Mouse (Mus musculus) splenic B cell, adult 2 months (primary cell): ENCODE data around the gene Flt3.

Experiments used
- DNase-seq: peaks from one replicate; pipeline ENCODE4 v3.0.0-alpha.2; 2011; ENCODE audit warnings: low read depth, low spot score
- H3K27me3 ChIP-seq: 2 replicates; pipeline ENCODE4 v1.6.1; 2012; ENCODE audit warnings: mild to moderate bottlenecking, low read length, moderate library complexity, mixed read lengths; ENCODE audit not compliant: control insufficient read depth, poor library complexity, insufficient read depth, severe bottlenecking
- H3K36me3 ChIP-seq: 2 replicates; pipeline ENCODE4 v1.6.1; 2012; ENCODE audit warnings: mild to moderate bottlenecking, low read length, moderate library complexity, mixed read lengths; ENCODE audit not compliant: control insufficient read depth, poor library complexity, insufficient read depth, severe bottlenecking

Gene Flt3

GRCm38 (mm10) chr5:147351931-147352330 is 48.4 kb downstream of the Flt3 start:
- H3K27me3 ChIP-seq: no peaks in the 10 kb centered on the region
- no peaks in the 10 kb centered on the region for H3K36me3 ChIP-seq
- DNase-seq: peak; percentile 88

DNA sequence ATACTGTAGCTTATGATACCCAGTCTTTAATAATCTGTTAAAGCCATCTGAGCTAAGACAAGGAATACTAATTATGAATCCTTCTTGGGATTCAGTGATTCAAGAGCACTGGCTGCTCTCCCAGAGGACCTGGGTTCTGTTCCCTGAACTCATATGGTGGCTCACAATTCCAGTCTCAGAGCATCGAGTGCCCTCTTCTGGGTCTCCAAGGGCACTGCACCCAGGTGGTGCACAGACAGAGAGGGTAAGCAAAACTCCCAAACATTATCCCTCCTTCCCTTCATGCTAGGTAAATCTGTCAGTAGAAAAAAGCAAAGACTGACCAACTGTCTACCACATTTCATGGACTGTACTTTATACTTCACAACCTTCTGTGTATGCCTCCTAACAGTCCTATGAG is 54.3 kb downstream of the Flt3 start:
- no peaks in the 10 kb centered on the region for H3K36me3 ChIP-seq
- DNase-seq: peak; percentile 29
- no peaks in the 10 kb centered on the region for H3K27me3 ChIP-seq

DNA sequence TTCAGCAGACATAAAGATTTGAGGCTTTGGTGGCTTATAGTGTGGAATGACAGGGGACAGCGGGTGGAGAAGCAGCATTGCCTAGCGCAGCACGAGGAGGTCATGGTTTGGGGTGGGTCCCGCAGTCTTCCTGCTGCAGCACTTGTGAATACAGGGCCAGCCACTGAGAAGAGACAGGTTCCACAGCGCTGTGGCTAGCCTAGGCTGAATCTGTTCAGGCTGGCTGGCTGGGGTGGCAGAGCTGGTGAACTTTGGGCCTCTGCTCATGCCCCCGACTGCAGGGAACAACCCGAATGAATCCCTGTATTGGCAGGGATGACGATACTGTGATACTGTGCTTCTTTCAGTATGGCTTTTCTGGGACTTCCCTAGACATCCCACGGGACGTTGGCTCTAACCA is 56.4 kb downstream of the Flt3 start:
- H3K27me3 ChIP-seq: no peaks in the 10 kb centered on the region
- H3K36me3 ChIP-seq: no peaks in the 10 kb centered on the region
- no peak for DNase-seq

DNA sequence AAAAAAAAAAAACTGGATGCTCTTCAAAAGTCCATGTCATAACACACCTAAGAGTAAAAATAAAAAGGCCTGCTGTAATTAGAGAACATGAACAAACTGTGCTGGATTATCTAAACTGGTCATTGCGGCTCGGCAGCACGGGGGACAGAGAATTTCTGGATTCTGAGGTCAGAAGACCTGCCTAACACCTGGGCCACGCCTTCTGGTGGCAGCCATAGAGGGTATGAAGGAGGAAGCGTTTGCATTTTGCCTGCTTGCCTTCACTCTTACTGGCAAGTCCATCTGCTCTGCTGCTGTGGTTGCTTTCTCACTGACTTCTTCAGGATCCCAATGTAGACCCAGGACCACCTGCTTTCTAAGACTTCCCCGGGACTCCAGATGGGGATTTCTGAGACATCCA is 57.4 kb downstream of the Flt3 start:
- Histone ChIP-seq H3K36me3 (no peaks in the 10 kb centered on the region), H3K27me3 (no peaks in the 10 kb centered on the region)
- DNase-seq: no peak

GRCm38 (mm10) chr5:147340741-147341414 is 59.4 kb downstream of the Flt3 start:
- DNase-seq: peak; percentile 95
- no peaks in the 10 kb centered on the region for H3K36me3 ChIP-seq
- H3K27me3 ChIP-seq: no peaks in the 10 kb centered on the region

GRCm38 (mm10) chr5:147339560-147339959 is 60.7 kb downstream of the Flt3 start:
- peak; percentile 82 for DNase-seq
- Histone ChIP-seq H3K36me3 (no peaks in the 10 kb centered on the region), H3K27me3 (no peaks in the 10 kb centered on the region)

DNA sequence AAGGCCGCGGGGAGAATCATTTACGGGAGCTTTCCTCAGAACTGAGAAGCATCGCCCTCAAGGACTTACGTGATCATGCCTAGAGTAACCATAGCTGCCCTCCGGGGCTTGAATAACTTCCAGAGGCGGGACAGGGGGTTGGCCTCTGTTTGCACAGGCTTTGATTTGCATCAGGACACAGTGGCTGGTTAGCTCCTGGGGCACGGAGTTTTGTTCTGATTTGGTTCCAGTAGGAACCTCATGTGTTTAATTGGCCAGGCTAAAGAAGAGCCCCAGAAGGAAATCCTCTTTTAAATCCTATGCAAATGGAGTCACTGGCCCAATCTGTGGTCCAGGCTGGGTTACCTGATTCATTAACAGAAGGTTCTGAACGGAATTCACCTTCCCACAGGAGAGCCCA is 61.3 kb downstream of the Flt3 start:
- DNase-seq: peak; percentile 91
- Histone ChIP-seq H3K36me3 (no peaks in the 10 kb centered on the region), H3K27me3 (no peaks in the 10 kb centered on the region)

GRCm38 (mm10) chr5:147332711-147333110 is 67.6 kb downstream of the Flt3 start:
- Histone ChIP-seq H3K27me3 (no peaks in the 10 kb centered on the region), H3K36me3 (no peaks in the 10 kb centered on the region)
- DNase-seq: peak; percentile 42

- no peaks in the 10 kb centered on the region for H3K36me3 ChIP-seq
- no peaks in the 10 kb centered on the region for H3K27me3 ChIP-seq
- peak; percentile 91 for DNase-seq
These were observed 68.7 kb downstream of the Flt3 start for GRCm38 (mm10) chr5:147331547-147331946.

DNA sequence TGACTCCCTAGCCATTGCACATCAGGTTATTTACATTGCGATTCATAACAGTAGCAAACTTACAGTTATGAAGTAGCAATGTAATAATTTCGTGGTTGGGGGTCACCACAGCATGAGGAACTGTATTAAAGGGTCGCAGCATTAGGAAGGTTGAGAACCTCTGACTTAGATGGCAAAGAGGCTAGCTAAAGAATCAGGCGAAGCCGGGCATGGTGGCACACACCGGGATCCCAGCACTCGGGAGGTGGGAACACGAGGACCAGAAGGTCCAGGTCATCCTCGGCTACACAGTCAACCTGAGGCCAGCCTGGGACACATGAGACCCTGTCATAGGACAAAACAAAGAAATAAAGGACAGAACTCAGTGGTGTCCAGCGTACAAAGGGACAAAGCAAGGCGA is 70.3 kb downstream of the Flt3 start:
- DNase-seq: no peak
- Histone ChIP-seq H3K36me3 (no peaks in the 10 kb centered on the region), H3K27me3 (no peaks in the 10 kb centered on the region)

DNA sequence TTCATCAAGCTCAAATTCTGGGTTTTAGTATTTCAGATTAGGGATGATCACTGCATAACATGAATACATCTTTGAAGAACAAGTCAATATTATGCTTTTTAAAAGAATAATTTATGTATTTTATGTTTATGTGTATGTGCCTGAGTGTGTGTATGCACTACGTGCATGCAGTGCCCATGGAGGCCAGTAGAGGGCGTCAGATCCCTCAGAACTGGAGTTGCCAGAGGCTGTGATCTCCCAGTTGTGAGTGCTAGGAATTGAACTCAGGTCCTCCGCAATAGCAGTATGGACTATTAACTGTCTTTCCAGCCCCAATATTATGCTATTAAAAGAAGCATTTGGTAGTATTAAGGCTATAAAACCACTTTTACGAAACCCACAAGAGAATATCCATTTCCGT is 72.7 kb downstream of the Flt3 start:
- no peaks in the 10 kb centered on the region for H3K36me3 ChIP-seq
- no peak for DNase-seq
- no peaks in the 10 kb centered on the region for H3K27me3 ChIP-seq

- DNase-seq: no peak
- Histone ChIP-seq H3K36me3 (no peaks in the 10 kb centered on the region), H3K27me3 (no peaks in the 10 kb centered on the region)
These were observed 74.4 kb downstream of the Flt3 start for GRCm38 (mm10) chr5:147325931-147326330.

DNA sequence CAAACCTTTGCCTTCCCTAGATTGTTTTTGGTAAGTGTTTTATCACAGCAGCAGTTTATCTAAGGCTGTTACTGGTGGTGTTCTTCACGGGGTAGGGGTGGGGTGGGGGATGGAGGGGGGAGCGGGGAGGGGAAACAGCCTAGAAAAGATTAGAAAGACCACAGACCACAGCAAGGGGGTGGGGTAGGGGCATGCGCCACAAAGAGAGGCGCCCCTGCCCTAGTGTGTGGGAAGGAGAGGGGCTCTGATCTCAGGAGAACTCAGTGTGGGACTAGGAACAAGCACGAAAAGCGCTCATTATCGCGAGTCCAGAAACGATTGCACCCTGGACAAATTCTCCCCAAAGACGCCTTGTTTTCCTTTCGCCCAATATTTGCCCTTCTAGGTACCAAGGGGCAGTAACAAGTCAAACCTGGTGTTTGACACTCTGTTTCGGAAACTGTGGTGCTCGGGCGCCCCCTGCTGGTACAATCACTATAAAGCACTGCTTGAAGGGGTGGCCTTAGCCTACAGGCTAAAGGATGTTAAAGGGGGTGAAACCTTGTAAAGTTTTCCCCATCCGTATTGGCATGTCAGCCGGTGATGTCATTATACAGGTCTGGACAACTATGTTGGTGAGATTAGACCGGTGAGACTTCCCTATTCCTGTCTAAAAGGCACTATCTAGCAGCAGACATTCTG is 76.9 kb downstream of the Flt3 start:
- Histone ChIP-seq H3K36me3 (no peaks in the 10 kb centered on the region), H3K27me3 (no peaks in the 10 kb centered on the region)
- DNase-seq: peak; percentile 89

DNA sequence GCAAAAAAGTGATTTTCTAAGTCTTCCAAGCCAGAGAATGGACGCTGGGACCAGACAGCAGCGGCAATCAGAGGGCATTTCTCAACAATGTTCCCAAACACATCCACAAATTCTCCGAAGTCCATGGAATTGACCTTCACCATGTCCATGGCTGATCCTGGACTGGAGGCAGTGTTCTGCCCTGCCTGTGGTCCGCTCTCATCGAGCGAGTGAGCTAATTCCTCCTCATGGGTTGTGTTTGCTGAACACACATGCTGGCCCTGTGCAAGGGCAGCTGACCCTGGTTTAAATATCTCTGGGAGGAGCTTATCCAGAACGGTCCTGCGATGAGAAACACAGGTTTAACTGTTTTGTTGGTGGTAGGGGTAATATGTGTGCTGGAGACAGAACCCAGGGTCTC is 78.1 kb downstream of the Flt3 start, which contains the start of gene Urad:
Gene Urad (minus strand): TSS at position 258 of the 400 bp plus-strand sequence.
- Histone ChIP-seq H3K27me3 (no peaks in the 10 kb centered on the region), H3K36me3 (no peaks in the 10 kb centered on the region)
- DNase-seq: no peak

GRCm38 (mm10) chr5:147319653-147320052 is 80.6 kb downstream of the Flt3 start:
- H3K36me3 ChIP-seq: no peaks in the 10 kb centered on the region
- DNase-seq: peak; percentile 83
- peaks cover 3% of the 10 kb centered on the region for H3K27me3 ChIP-seq
